Mouse (Mus musculus) heart, postnatal 0 days (tissue): ENCODE data around the gene Dnajb14.

ENCODE experiments used
- CTCF ChIP-seq: IDR thresholded peaks from 2 replicates; pipeline ENCODE4 v1.5.1; 2016; ENCODE audit warnings: antibody characterized with exemption, control low read depth, low read depth
- EP300 ChIP-seq: IDR thresholded peaks from 2 replicates; pipeline ENCODE4 v1.6.1; 2016; ENCODE audit warnings: antibody characterized with exemption, low read depth

GRCm38 (mm10) chr3:137952225-137952913 lies 84.9 kb downstream of the Dnajb14 start:
- TF ChIP-seq CTCF (no peak), EP300 (no peak)
